Mouse (Mus musculus) heart, postnatal 0 days (tissue): ENCODE measurements around the gene Srrd. TPM values are rescaled to one million over a fixed set of nuclear protein-coding genes. Genes with fewer than 3 reads are reported as not detected.

Experiments
- ATAC-seq: fragments of 200-750 bp; cut with Nextera tagmentation; 2 replicates; pipeline ENCODE4 v1.8.0; 2017; ENCODE audit warnings: low read depth, moderate number of reproducible peaks, moderate library complexity; ENCODE audit not compliant: insufficient read depth
- DNase-seq: peaks from one replicate; pipeline ENCODE4 v3.0.0-alpha.2; 2016; ENCODE audit warnings: low spot score
- H3K27ac ChIP-seq: fragments of 300-500 bp; sonication (generic); 2 replicates; pipeline ENCODE4 v1.5.1; 2014; ENCODE audit warnings: low read depth, mild to moderate bottlenecking
- H3K27me3 ChIP-seq: fragments of 300-500 bp; sonication (generic); 2 replicates; pipeline ENCODE4 v1.6.1; 2014; ENCODE audit warnings: low read length, mixed read lengths; ENCODE audit not compliant: control insufficient read depth, insufficient read depth
- H3K36me3 ChIP-seq: fragments of 300-500 bp; sonication (generic); replicated peaks from 2 replicates; pipeline ENCODE4 v1.6.1; 2014; ENCODE audit warnings: low read length, mixed read lengths; ENCODE audit not compliant: control insufficient read depth, insufficient read depth
- H3K4me1 ChIP-seq: fragments of 300-500 bp; sonication (generic); 2 replicates; pipeline ENCODE4 v1.6.1; 2014; ENCODE audit warnings: antibody characterized with exemption; ENCODE audit not compliant: control insufficient read depth, insufficient read depth
- H3K4me2 ChIP-seq: fragments of 300-500 bp; sonication (generic); 2 replicates; pipeline ENCODE4 v1.6.1; 2014; ENCODE audit warnings: low read depth, mild to moderate bottlenecking, low read length, moderate library complexity
- H3K4me3 ChIP-seq: fragments of 300-500 bp; sonication (generic); 2 replicates; pipeline ENCODE4 v1.5.1; 2014; ENCODE audit warnings: low read depth, low read length
- H3K9ac ChIP-seq: fragments of 300-500 bp; sonication (generic); replicated peaks from 2 replicates; pipeline ENCODE4 v1.6.1; 2014; ENCODE audit warnings: low read depth, low read length, mixed read lengths
- H3K9me3 ChIP-seq: fragments of 300-500 bp; sonication (generic); replicated peaks from 2 replicates; pipeline ENCODE4 v1.6.1; 2016; ENCODE audit warnings: low read length; ENCODE audit not compliant: control insufficient read depth
- CTCF ChIP-seq: IDR thresholded peaks from 2 replicates; pipeline ENCODE4 v1.5.1; 2016; ENCODE audit warnings: antibody characterized with exemption, control low read depth, low read depth
- EP300 ChIP-seq: IDR thresholded peaks from 2 replicates; pipeline ENCODE4 v1.6.1; 2016; ENCODE audit warnings: antibody characterized with exemption, low read depth
- WGBS: fragments of 180-500 bp; shearing (Covaris S2); extraction: QIAGEN DNeasy Blood & Tissue Kit; methylation state at CpG from one replicate; pipeline ENCODE4 v1.1.7; 2014; 5-methylcytosine and 5-hydroxymethylcytosine counted together
- polyA plus RNA-seq: library from polyadenylated mRNA; unstranded; fragments of >200 nt; fragmentation: Nextera tagmentation; extraction: Ambion mirVana; gene quantifications from 2 replicates; pipeline ENCODE4 v1.2.1, GENCODE M21; 2015
- total RNA-seq: library from RNA; depleted of rRNA; stranded (reverse); fragments of >200 nt; gene quantifications from 2 replicates; pipeline ENCODE4 v1.2.3, GENCODE M21; 2014; ENCODE audit warnings: low replicate concordance

Srrd gene
- total and polyA plus RNA-seq, 2 experiments from 2014 or later: 18.2 to 65.2 TPM

GRCm38 (mm10) chr5:112367338-112367737 is 24.5 kb upstream of the Srrd start:
- Histone ChIP-seq H3K4me1 (no peaks in the 10 kb centered on the region), H3K27ac (no peak overlapping the region), H3K36me3 (peaks cover 56% of the 10 kb centered on the region), H3K4me3 (no peak overlapping the region), H3K9ac (no peak overlapping the region), H3K9me3 (no peaks in the 10 kb centered on the region), H3K4me2 (no peak overlapping the region), H3K27me3 (no peaks in the 10 kb centered on the region)
- TF ChIP-seq EP300 (no peak), CTCF (no peak)
- WGBS: 75% methylated on average over 4 of the region's 4 CpGs
- ATAC-seq (no peak), DNase-seq (no peak)

- Histone ChIP-seq H3K4me1 (no peaks in the 10 kb centered on the region), H3K4me3 (no peak overlapping the region), H3K9me3 (no peaks in the 10 kb centered on the region), H3K9ac (no peak overlapping the region), H3K27ac (no peak overlapping the region), H3K4me2 (no peak overlapping the region), H3K36me3 (peaks cover 55% of the 10 kb centered on the region), H3K27me3 (no peaks in the 10 kb centered on the region)
- no peak for DNase-seq
- no peak for ATAC-seq
- TF ChIP-seq CTCF: no peak
- TF ChIP-seq EP300: no peak
- 92% methylated on average over 6 of the region's 6 CpGs for WGBS
Observed at GRCm38 (mm10) chr5:112366879-112367278, 24.0 kb upstream of the Srrd start.

GRCm38 (mm10) chr5:112364184-112364797 is 21.5 kb upstream of the Srrd start:
- no peak overlapping the region for H3K9ac ChIP-seq
- 72% methylated on average over 10 of the region's 10 CpGs for WGBS
- no peak overlapping the region for H3K4me3 ChIP-seq
- no peak for DNase-seq
- H3K4me1 ChIP-seq: no peaks in the 10 kb centered on the region
- H3K9me3 ChIP-seq: no peaks in the 10 kb centered on the region
- no peak overlapping the region for H3K4me2 ChIP-seq
- no peak overlapping the region for H3K27ac ChIP-seq
- H3K27me3 ChIP-seq: no peaks in the 10 kb centered on the region
- ATAC-seq: no peak
- TF ChIP-seq EP300 (no peak), CTCF (no peak)
- peaks cover 33% of the 10 kb centered on the region for H3K36me3 ChIP-seq

DNA sequence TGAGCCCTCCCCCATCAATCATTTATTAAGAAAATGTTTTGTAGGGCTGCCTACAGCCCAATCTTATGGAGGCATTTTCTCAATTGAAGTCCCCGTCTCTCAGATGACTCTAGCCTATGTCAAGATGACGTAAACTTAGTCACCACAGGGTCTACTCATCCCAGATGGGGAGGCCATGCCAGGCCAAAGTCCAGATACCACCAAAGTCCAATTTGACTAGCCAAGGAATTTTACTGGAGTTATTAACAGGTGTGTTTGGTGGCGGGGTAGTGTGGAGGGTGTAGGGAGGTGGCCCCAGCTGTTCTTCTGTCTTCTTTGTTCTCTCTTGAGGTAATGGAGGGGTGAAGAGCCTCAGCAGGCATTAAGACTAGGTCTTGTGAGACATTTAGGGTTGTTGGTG is 17.2 kb upstream of the Srrd start:
- no peak overlapping the region for H3K4me2 ChIP-seq
- no peak overlapping the region for H3K4me3 ChIP-seq
- ATAC-seq: no peak
- H3K9ac ChIP-seq: no peak overlapping the region
- H3K27me3 ChIP-seq: no peaks in the 10 kb centered on the region
- H3K27ac ChIP-seq: no peak overlapping the region
- H3K4me1 ChIP-seq: no peaks in the 10 kb centered on the region
- no peaks in the 10 kb centered on the region for H3K9me3 ChIP-seq
- DNase-seq: no peak
- no peak for TF ChIP-seq EP300
- TF ChIP-seq CTCF: no peak
- WGBS: 92% methylated on average over 3 of the region's 3 CpGs
- H3K36me3 ChIP-seq: peaks cover 14% of the 10 kb centered on the region

GRCm38 (mm10) chr5:112359520-112359919 is 16.7 kb upstream of the Srrd start:
- H3K36me3 ChIP-seq: peaks cover 12% of the 10 kb centered on the region
- no peak overlapping the region for H3K27ac ChIP-seq
- DNase-seq (no peak), ATAC-seq (no peak)
- no peak overlapping the region for H3K4me3 ChIP-seq
- TF ChIP-seq CTCF: no peak
- no peak for TF ChIP-seq EP300
- H3K9me3 ChIP-seq: no peaks in the 10 kb centered on the region
- H3K4me2 ChIP-seq: no peak overlapping the region
- H3K27me3 ChIP-seq: no peaks in the 10 kb centered on the region
- no peak overlapping the region for H3K9ac ChIP-seq
- 40% methylated on average over 4 of the region's 4 CpGs for WGBS
- H3K4me1 ChIP-seq: no peaks in the 10 kb centered on the region

- H3K4me1 ChIP-seq: no peaks in the 10 kb centered on the region
- H3K9ac ChIP-seq: no peak overlapping the region
- DNase-seq (no peak), ATAC-seq (no peak)
- no peaks in the 10 kb centered on the region for H3K9me3 ChIP-seq
- no peak overlapping the region for H3K4me3 ChIP-seq
- WGBS: 75% methylated on average over 9 of the region's 9 CpGs
- H3K4me2 ChIP-seq: no peak overlapping the region
- H3K36me3 ChIP-seq: peaks cover 29% of the 10 kb centered on the region; the same call in 1 of the 2 replicates
- H3K27me3 ChIP-seq: no peaks in the 10 kb centered on the region
- no peak overlapping the region for H3K27ac ChIP-seq
- TF ChIP-seq EP300 (no peak), CTCF (no peak)
Observed at GRCm38 (mm10) chr5:112356322-112356721, 13.5 kb upstream of the Srrd start.
